Mouse (Mus musculus) forebrain, embryonic 10.5 days (tissue): ENCODE data around the gene Gm4871. TPM values are rescaled to one million over a fixed set of nuclear protein-coding genes. Genes with fewer than 3 reads are reported as not detected.

Source experiments
- DNase-seq: peaks from one replicate; pipeline ENCODE4 v3.0.0-alpha.2; 2017; ENCODE audit warnings: low spot score; ENCODE audit errors: extremely low spot score
- H3K27ac ChIP-seq: fragments of 300-500 bp; sonication (generic); 2 replicates; pipeline ENCODE4 v1.5.1; 2016; ENCODE audit warnings: mild to moderate bottlenecking
- H3K27me3 ChIP-seq: fragments of 300-500 bp; sonication (generic); 2 replicates; pipeline ENCODE4 v1.6.1; 2016; ENCODE audit warnings: mild to moderate bottlenecking; ENCODE audit not compliant: poor library complexity, severe bottlenecking
- H3K36me3 ChIP-seq: fragments of 300-500 bp; sonication (generic); replicated peaks from 2 replicates; pipeline ENCODE4 v1.6.1; 2016; ENCODE audit warnings: mild to moderate bottlenecking, moderate library complexity
- H3K4me1 ChIP-seq: fragments of 300-500 bp; sonication (generic); 2 replicates; pipeline ENCODE4 v1.6.1; 2016
- H3K4me3 ChIP-seq: fragments of 300-500 bp; sonication (generic); 2 replicates; pipeline ENCODE4 v1.5.1; 2016; ENCODE audit warnings: mild to moderate bottlenecking, moderate library complexity
- H3K9me3 ChIP-seq: fragments of 300-500 bp; sonication (generic); 2 replicates; pipeline ENCODE4 v1.6.1; 2016; ENCODE audit warnings: mild to moderate bottlenecking, moderate library complexity
- WGBS: fragments of 180-500 bp; shearing (Covaris S2); methylation state at CpG from one replicate; pipeline ENCODE4 v1.1.7; 2016; 5-methylcytosine and 5-hydroxymethylcytosine counted together
- polyA plus RNA-seq: library from polyadenylated mRNA; unstranded; fragments of >200 nt; fragmentation: Nextera tagmentation; extraction: Ambion mirVana; gene quantifications from 2 replicates; pipeline ENCODE4 v1.2.1, GENCODE M21; 2016

The Gm4871 gene
- polyA plus RNA-seq, 1 experiment from 2014 or later = not detected

- DNase-seq = peak; percentile 33
- no peaks in the 10 kb centered on the region for H3K27me3 ChIP-seq
- H3K36me3 ChIP-seq = no peaks in the 10 kb centered on the region
- H3K4me1 ChIP-seq = no peaks in the 10 kb centered on the region; the same call in none of the 2 replicates
- H3K9me3 ChIP-seq = peaks cover 13% of the 10 kb centered on the region; the same call in 1 of the 2 replicates
- no peak overlapping the region for H3K27ac ChIP-seq
- H3K4me3 ChIP-seq = no peak overlapping the region
- 63% methylated on average over 9 of the region's 9 CpGs for WGBS
These were observed 44.1 kb downstream of the Gm4871 start for GRCm38 (mm10) chr5:144988340-144989060.

DNA sequence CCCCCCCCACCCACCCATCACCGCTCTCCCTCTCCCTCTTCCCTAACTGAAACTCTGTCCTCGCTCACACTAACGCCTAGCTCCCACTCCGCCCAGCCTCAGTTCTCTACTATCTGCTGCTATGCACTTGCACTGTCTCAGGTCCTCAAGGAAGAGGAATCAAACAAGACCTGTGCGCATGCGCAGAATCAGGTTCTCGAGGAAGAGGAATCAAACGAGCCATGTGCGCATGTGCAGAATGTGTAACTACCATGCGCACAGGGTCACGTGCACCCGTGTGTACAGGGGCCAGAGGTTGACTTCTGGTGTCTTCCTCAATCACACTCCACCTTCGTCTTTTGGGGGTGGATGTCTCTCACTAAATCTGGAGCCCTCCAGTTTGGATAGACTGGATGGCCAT, 45.0 kb downstream of the Gm4871 start:
- no peak overlapping the region for H3K4me3 ChIP-seq
- no peaks in the 10 kb centered on the region for H3K36me3 ChIP-seq
- no peak overlapping the region for H3K27ac ChIP-seq
- no peak for DNase-seq
- no peaks in the 10 kb centered on the region; the same call in none of the 2 replicates for H3K4me1 ChIP-seq
- H3K9me3 ChIP-seq = peaks cover 18% of the 10 kb centered on the region; the same call in 1 of the 2 replicates
- H3K27me3 ChIP-seq = no peaks in the 10 kb centered on the region
- 92% methylated on average over 13 of the region's 13 CpGs for WGBS

- Histone ChIP-seq H3K9me3 (peaks cover 18% of the 10 kb centered on the region; the same call in 1 of the 2 replicates), H3K4me1 (no peaks in the 10 kb centered on the region; the same call in none of the 2 replicates), H3K27me3 (no peaks in the 10 kb centered on the region), H3K36me3 (no peaks in the 10 kb centered on the region), H3K4me3 (no peak overlapping the region), H3K27ac (no peak overlapping the region)
- 90% methylated on average over 5 of the region's 5 CpGs for WGBS
- no peak for DNase-seq
These were observed 47.7 kb downstream of the Gm4871 start for GRCm38 (mm10) chr5:144984839-144985238.

DNA sequence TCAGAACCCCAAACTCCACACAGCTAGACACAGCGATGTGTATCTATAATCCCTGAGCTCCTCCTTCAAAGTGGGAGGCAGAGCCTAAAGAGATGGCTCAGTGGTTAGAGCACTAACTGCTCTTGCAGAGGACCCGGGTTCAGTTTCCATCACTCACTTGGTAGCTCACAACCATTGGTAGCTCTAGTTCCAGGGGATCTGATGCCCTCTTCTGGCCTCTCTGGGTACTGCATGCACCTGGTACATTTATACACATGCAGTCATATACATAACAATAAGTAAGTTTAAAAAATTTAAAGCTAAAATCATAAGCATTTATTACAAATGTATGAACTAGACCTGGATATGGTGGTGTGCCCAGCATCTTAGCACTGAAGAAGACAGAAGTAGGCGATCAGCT, 49.3 kb downstream of the Gm4871 start:
- Histone ChIP-seq H3K4me1 (no peaks in the 10 kb centered on the region), H3K9me3 (peaks cover 18% of the 10 kb centered on the region; the same call in 1 of the 2 replicates), H3K27ac (no peak overlapping the region), H3K4me3 (no peak overlapping the region), H3K27me3 (no peaks in the 10 kb centered on the region), H3K36me3 (no peaks in the 10 kb centered on the region)
- 92% methylated on average over 3 of the region's 3 CpGs for WGBS
- DNase-seq = no peak

Other genes with a start within 250 kb of the Gm4871 start
- gene Smurf1, start 66.9 kb downstream of the Gm4871 start, polyA plus RNA-seq = 12.1 and 13.0 TPM in 2 replicates
- not detected in 2 replicates for gene 1700018F24Rik, start 10.2 kb upstream of the Gm4871 start, polyA plus RNA-seq
- gene Arpc1a, start 51.1 kb upstream of the Gm4871 start, polyA plus RNA-seq = 120 and 121 TPM in 2 replicates
- gene Kpna7, start 51.3 kb upstream of the Gm4871 start, polyA plus RNA-seq = not detected in 2 replicates
- 82.9 and 83.4 TPM in 2 replicates for gene Arpc1b, start 81.5 kb upstream of the Gm4871 start, polyA plus RNA-seq
- 148 and 151 TPM in 2 replicates for gene Pdap1, start 107.5 kb upstream of the Gm4871 start, polyA plus RNA-seq
- 250 and 253 TPM in 2 replicates for gene Bud31, start 107.6 kb upstream of the Gm4871 start, polyA plus RNA-seq
- 17.5 and 18.9 TPM in 2 replicates for gene Ptcd1, start 134.4 kb upstream of the Gm4871 start, polyA plus RNA-seq
- 91.4 and 92.5 TPM in 2 replicates for gene Cpsf4, start 134.5 kb upstream of the Gm4871 start, polyA plus RNA-seq
- 508 and 509 TPM in 2 replicates for gene Atp5j2, start 159.3 kb upstream of the Gm4871 start, polyA plus RNA-seq
- 5.9 and 6.5 TPM in 2 replicates for gene Zkscan14, start 169.1 kb upstream of the Gm4871 start, polyA plus RNA-seq
- gene Zkscan5, start 171.8 kb upstream of the Gm4871 start, polyA plus RNA-seq = 18.4 and 18.9 TPM in 2 replicates
- 31.0 and 33.8 TPM in 2 replicates for gene Zfp655, start 199.0 kb upstream of the Gm4871 start, polyA plus RNA-seq
- gene Zscan25, start 247.7 kb upstream of the Gm4871 start, polyA plus RNA-seq = 0.42 and 0.46 TPM in 2 replicates